Mouse (Mus musculus): Measurements from ENCODE around the gene Ifna2. TPM values are rescaled to one million over a fixed set of nuclear protein-coding genes. Genes with fewer than 3 reads are reported as not detected.
A peak's percentile ranks its signal among the peaks of the same experiment; 100 is the strongest.

The Ifna2 gene
- polyA plus RNA-seq, 1 experiment from 2014 or later: not detected

GRCm38 (mm10) chr4:88641077-88641831 is 42.5 kb downstream of the Ifna2 start:
- WGBS: 16% methylated on average over 11 of the region's 11 CpGs
- H3K4me3 ChIP-seq: peak overlapping the region; percentile 25
- H3K9me3 ChIP-seq: no peaks in the 10 kb centered on the region
- H3K4me2 ChIP-seq (replicated peaks): peak overlapping the region; percentile 38
- ATAC-seq (ENCODE audit: low FRiP score, low read depth): peak; percentile 95
- H3K27me3 ChIP-seq: no peaks in the 10 kb centered on the region
- no peaks in the 10 kb centered on the region for H3K4me1 ChIP-seq
- no peaks in the 10 kb centered on the region for H3K36me3 ChIP-seq
- no peak overlapping the region for H3K9ac ChIP-seq (replicated peaks)
- no peak overlapping the region for H3K27ac ChIP-seq (replicated peaks)

- Histone ChIP-seq H3K4me1 (no peaks in the 10 kb centered on the region), H3K4me2 (replicated peaks) (peak overlapping the region; percentile 38), H3K36me3 (no peaks in the 10 kb centered on the region), H3K9ac (replicated peaks) (no peak overlapping the region), H3K27me3 (no peaks in the 10 kb centered on the region), H3K27ac (replicated peaks) (no peak overlapping the region), H3K4me3 (peak overlapping the region; percentile 25), H3K9me3 (no peaks in the 10 kb centered on the region)
- 73% methylated on average over 8 of the region's 8 CpGs for WGBS
- no peak for ATAC-seq (ENCODE audit: low FRiP score, low read depth)
Measured at GRCm38 (mm10) chr4:88640704-88641076, 43.0 kb downstream of the Ifna2 start.

GRCm38 (mm10) chr4:88634311-88634710 is 49.4 kb downstream of the Ifna2 start, which contains the start of gene C87499:
Gene C87499 (minus strand): TSS chr4:88634411.
- Histone ChIP-seq H3K27ac (replicated peaks) (no peak within 1 kb of the TSS), H3K4me3 (no peak within 1 kb of the TSS), H3K9me3 (no peaks in the 10 kb centered on the region), H3K36me3 (no peaks in the 10 kb centered on the region), H3K9ac (replicated peaks) (no peak within 1 kb of the TSS), H3K4me2 (replicated peaks) (no peak within 1 kb of the TSS), H3K4me1 (no peaks in the 10 kb centered on the region), H3K27me3 (no peaks in the 10 kb centered on the region)
- no peak for ATAC-seq (ENCODE audit: low FRiP score, low read depth)
- WGBS: 94% methylated on average over 4 of the region's 4 CpGs

Other genes starting within 250 kb of the Ifna2 start
- 3.8 TPM in 2 replicates for gene Hacd4, start 245.0 kb downstream of the Ifna2 start, polyA plus RNA-seq (2016; fragmentation: Nextera tagmentation; extraction: Ambion mirVana)
- gene Ifnb1, start 161.1 kb downstream of the Ifna2 start, polyA plus RNA-seq (2016; fragmentation: Nextera tagmentation; extraction: Ambion mirVana): not detected in 2 replicates
- not detected in 2 replicates for gene Ifna15, start 125.7 kb downstream of the Ifna2 start, polyA plus RNA-seq (2016; fragmentation: Nextera tagmentation; extraction: Ambion mirVana)
- not detected in 2 replicates for gene Ifna14, start 112.1 kb downstream of the Ifna2 start, polyA plus RNA-seq (2016; fragmentation: Nextera tagmentation; extraction: Ambion mirVana)
- gene Ifna9, start 91.5 kb downstream of the Ifna2 start, polyA plus RNA-seq (2016; fragmentation: Nextera tagmentation; extraction: Ambion mirVana): not detected in 2 replicates
- gene Ifna12, start 80.5 kb downstream of the Ifna2 start, polyA plus RNA-seq (2016; fragmentation: Nextera tagmentation; extraction: Ambion mirVana): not detected in 2 replicates
- gene C87499, start 49.5 kb downstream of the Ifna2 start, polyA plus RNA-seq (2016; fragmentation: Nextera tagmentation; extraction: Ambion mirVana): not detected in 2 replicates
- not detected in 2 replicates for gene Ifna13, start 39.5 kb downstream of the Ifna2 start, polyA plus RNA-seq (2016; fragmentation: Nextera tagmentation; extraction: Ambion mirVana)
- gene Ifna16, start 7.0 kb downstream of the Ifna2 start, polyA plus RNA-seq (2016; fragmentation: Nextera tagmentation; extraction: Ambion mirVana): not detected in 2 replicates
- gene Ifnab, start 7.4 kb upstream of the Ifna2 start, polyA plus RNA-seq (2016; fragmentation: Nextera tagmentation; extraction: Ambion mirVana): not detected in 2 replicates
- gene Gm26566, start 37.9 kb upstream of the Ifna2 start, polyA plus RNA-seq (2016; fragmentation: Nextera tagmentation; extraction: Ambion mirVana): 1.3 and 2.0 TPM in 2 replicates
- 142 and 153 TPM in 2 replicates for gene Klhl9, start 38.6 kb upstream of the Ifna2 start, polyA plus RNA-seq (2016; fragmentation: Nextera tagmentation; extraction: Ambion mirVana)
- not detected in 2 replicates for gene Gm13271, start 71.0 kb upstream of the Ifna2 start, polyA plus RNA-seq (2016; fragmentation: Nextera tagmentation; extraction: Ambion mirVana)
- gene Gm13283, start 76.2 kb upstream of the Ifna2 start, polyA plus RNA-seq (2016; fragmentation: Nextera tagmentation; extraction: Ambion mirVana): 0.14 and 0.20 TPM in 2 replicates
- not detected in 2 replicates for gene Gm13290, start 89.9 kb upstream of the Ifna2 start, polyA plus RNA-seq (2016; fragmentation: Nextera tagmentation; extraction: Ambion mirVana)
- not detected in 2 replicates for gene Gm13289, start 93.0 kb upstream of the Ifna2 start, polyA plus RNA-seq (2016; fragmentation: Nextera tagmentation; extraction: Ambion mirVana)
- 0.31 TPM in 1 of 2 replicates, not detected in the other for gene Gm13272, start 95.9 kb upstream of the Ifna2 start, polyA plus RNA-seq (2016; fragmentation: Nextera tagmentation; extraction: Ambion mirVana)
- gene Ifnz, start 98.2 kb upstream of the Ifna2 start, polyA plus RNA-seq (2016; fragmentation: Nextera tagmentation; extraction: Ambion mirVana): 0.37 TPM in 1 of 2 replicates, not detected in the other
- not detected in 2 replicates for gene Gm13276, start 101.8 kb upstream of the Ifna2 start, polyA plus RNA-seq (2016; fragmentation: Nextera tagmentation; extraction: Ambion mirVana)
- gene Gm13277, start 104.7 kb upstream of the Ifna2 start, polyA plus RNA-seq (2016; fragmentation: Nextera tagmentation; extraction: Ambion mirVana): not detected in 2 replicates
- not detected in 2 replicates for gene Gm13278, start 107.6 kb upstream of the Ifna2 start, polyA plus RNA-seq (2016; fragmentation: Nextera tagmentation; extraction: Ambion mirVana)
- not detected in 2 replicates for gene Gm13275, start 110.6 kb upstream of the Ifna2 start, polyA plus RNA-seq (2016; fragmentation: Nextera tagmentation; extraction: Ambion mirVana)
- not detected in 2 replicates for gene Gm13279, start 113.5 kb upstream of the Ifna2 start, polyA plus RNA-seq (2016; fragmentation: Nextera tagmentation; extraction: Ambion mirVana)
- 0.83 TPM in 1 of 2 replicates, not detected in the other for gene Gm13285, start 115.8 kb upstream of the Ifna2 start, polyA plus RNA-seq (2016; fragmentation: Nextera tagmentation; extraction: Ambion mirVana)
- not detected in 2 replicates for gene Gm13287, start 119.3 kb upstream of the Ifna2 start, polyA plus RNA-seq (2016; fragmentation: Nextera tagmentation; extraction: Ambion mirVana)
- gene Gm13288, start 121.6 kb upstream of the Ifna2 start, polyA plus RNA-seq (2016; fragmentation: Nextera tagmentation; extraction: Ambion mirVana): not detected in 2 replicates
- gene Ifna7, start 132.3 kb upstream of the Ifna2 start, polyA plus RNA-seq (2016; fragmentation: Nextera tagmentation; extraction: Ambion mirVana): not detected in 2 replicates
- gene Ifna11, start 136.0 kb upstream of the Ifna2 start, polyA plus RNA-seq (2016; fragmentation: Nextera tagmentation; extraction: Ambion mirVana): not detected in 2 replicates
- not detected in 2 replicates for gene Ifna6, start 143.5 kb upstream of the Ifna2 start, polyA plus RNA-seq (2016; fragmentation: Nextera tagmentation; extraction: Ambion mirVana)
- not detected in 2 replicates for gene Ifna5, start 151.6 kb upstream of the Ifna2 start, polyA plus RNA-seq (2016; fragmentation: Nextera tagmentation; extraction: Ambion mirVana)
- not detected in 2 replicates for gene Ifna4, start 157.9 kb upstream of the Ifna2 start, polyA plus RNA-seq (2016; fragmentation: Nextera tagmentation; extraction: Ambion mirVana)
- gene Ifna1, start 166.2 kb upstream of the Ifna2 start, polyA plus RNA-seq (2016; fragmentation: Nextera tagmentation; extraction: Ambion mirVana): not detected in 2 replicates
- gene Ifne, start 196.3 kb upstream of the Ifna2 start, polyA plus RNA-seq (2016; fragmentation: Nextera tagmentation; extraction: Ambion mirVana): not detected in 2 replicates

Measured in midbrain, embryonic 12.5 days (tissue).